Mouse (Mus musculus) MEL (cell line): ENCODE measurements around the gene Smyd3.

Experiments used
- GABPA ChIP-seq: IDR thresholded peaks from 2 replicates; pipeline ENCODE4 v1.6.1; 2012; ENCODE audit warnings: low read depth, mild to moderate bottlenecking, inconsistent platforms, low read length, improper control_type of control experiment, moderate library complexity
- MAX ChIP-seq: IDR thresholded peaks from 2 replicates; pipeline ENCODE4 v1.6.1; 2011; ENCODE audit warnings: low read length, improper control_type of control experiment
- SMC3 ChIP-seq: IDR thresholded peaks from 2 replicates; pipeline ENCODE4 v1.6.1; 2011; ENCODE audit warnings: low read depth, low read length, improper control_type of control experiment
- USF2 ChIP-seq, 2 experiments: IDR thresholded peaks; 2 replicates each; pipeline ENCODE4 v1.6.1; 2011 to 2012; ENCODE audit warnings: improper control_type of control experiment in 2 of 2, low read length in 2 of 2, borderline replicate concordance in 1 of 2, inconsistent platforms in 1 of 2, low read depth in 1 of 2, mild to moderate bottlenecking in 1 of 2; ENCODE audit not compliant: insufficient read depth in 1 of 2

GRCm38 (mm10) chr1:179106702-179107145 lies 411.1 kb downstream of the Smyd3 start:
- TF ChIP-seq MAX (no peak), USF2 (IDR thresholded peaks at IDR 0.05; ENCODE audit: borderline replicate concordance in 1 of 2, insufficient read depth in 1 of 2, low read depth in 1 of 2, low read length in 2 of 2) (no peak), GABPA (no peak), SMC3 (no peak)
